Mouse (Mus musculus): ENCODE measurements around the gene Tspo2. TPM values are rescaled to one million over a fixed set of nuclear protein-coding genes. Genes with fewer than 3 reads are reported as not detected.

Tspo2 gene
- polyA plus RNA-seq, 1 experiment from 2014 or later, result 1.8 TPM

DNA sequence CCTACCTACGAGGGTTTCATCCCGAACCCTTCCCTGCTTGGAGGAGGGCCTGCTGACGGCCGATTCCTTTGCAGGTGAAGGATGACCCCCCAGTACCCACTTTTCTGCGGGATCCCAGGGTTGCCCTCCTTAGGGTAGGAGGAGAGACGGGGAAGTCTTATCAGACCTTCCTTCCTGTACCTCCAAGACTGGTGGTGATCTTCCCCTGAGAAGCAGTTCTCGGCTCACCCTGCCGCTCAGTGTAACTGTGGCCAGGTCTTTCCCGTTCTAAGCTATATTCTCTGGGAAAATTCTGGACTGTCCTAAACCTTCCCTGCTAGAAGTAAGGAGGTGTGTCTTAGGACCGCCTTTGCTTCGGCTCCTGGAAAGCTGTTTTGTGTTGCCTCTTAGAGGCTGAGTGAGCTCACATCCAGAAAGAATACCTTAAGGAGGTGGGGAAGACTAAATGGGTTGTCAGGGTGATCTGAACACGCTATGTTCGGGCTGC is 41.0 kb downstream of the Tspo2 start:
- peak overlapping the region; percentile 69 for H3K4me3 ChIP-seq
- peaks cover 28% of the 10 kb centered on the region for H3K4me1 ChIP-seq
- H3K27ac ChIP-seq (replicated peaks), result peak overlapping the region; percentile 100
- peak overlapping the region; percentile 76 for H3K4me2 ChIP-seq (replicated peaks)
- H3K27me3 ChIP-seq, result no peaks in the 10 kb centered on the region
- H3K9me3 ChIP-seq, result no peaks in the 10 kb centered on the region
- peak; percentile 24 for ATAC-seq (ENCODE audit: low FRiP score, low read depth)
- peak overlapping the region; percentile 78 for H3K9ac ChIP-seq (replicated peaks)
- WGBS, result under 1% methylated on average over 13 of the region's 13 CpGs
- H3K36me3 ChIP-seq, result peaks cover 24% of the 10 kb centered on the region

- Histone ChIP-seq H3K9ac (replicated peaks) (peak within 1 kb of the TSS; percentile 96), H3K27me3 (no peaks in the 10 kb centered on the region), H3K9me3 (no peaks in the 10 kb centered on the region), H3K4me1 (peaks cover 28% of the 10 kb centered on the region), H3K36me3 (peaks cover 17% of the 10 kb centered on the region), H3K4me3 (peak within 1 kb of the TSS; percentile 69), H3K27ac (replicated peaks) (peak within 1 kb of the TSS; percentile 100), H3K4me2 (replicated peaks) (peak within 1 kb of the TSS; percentile 76)
- peak; percentile 97 for ATAC-seq (ENCODE audit: low FRiP score, low read depth)
- WGBS, result under 1% methylated on average over 78 of the region's 84 CpGs
These were observed 41.7 kb downstream of the Tspo2 start, which contains the start of the genes Nfya and Oard1 for GRCm38 (mm10) chr17:48409380-48410298. Gene Nfya, minus strand, starts transcription at chr17:48409906. Gene Oard1, plus strand, starts transcription at chr17:48410014.

DNA sequence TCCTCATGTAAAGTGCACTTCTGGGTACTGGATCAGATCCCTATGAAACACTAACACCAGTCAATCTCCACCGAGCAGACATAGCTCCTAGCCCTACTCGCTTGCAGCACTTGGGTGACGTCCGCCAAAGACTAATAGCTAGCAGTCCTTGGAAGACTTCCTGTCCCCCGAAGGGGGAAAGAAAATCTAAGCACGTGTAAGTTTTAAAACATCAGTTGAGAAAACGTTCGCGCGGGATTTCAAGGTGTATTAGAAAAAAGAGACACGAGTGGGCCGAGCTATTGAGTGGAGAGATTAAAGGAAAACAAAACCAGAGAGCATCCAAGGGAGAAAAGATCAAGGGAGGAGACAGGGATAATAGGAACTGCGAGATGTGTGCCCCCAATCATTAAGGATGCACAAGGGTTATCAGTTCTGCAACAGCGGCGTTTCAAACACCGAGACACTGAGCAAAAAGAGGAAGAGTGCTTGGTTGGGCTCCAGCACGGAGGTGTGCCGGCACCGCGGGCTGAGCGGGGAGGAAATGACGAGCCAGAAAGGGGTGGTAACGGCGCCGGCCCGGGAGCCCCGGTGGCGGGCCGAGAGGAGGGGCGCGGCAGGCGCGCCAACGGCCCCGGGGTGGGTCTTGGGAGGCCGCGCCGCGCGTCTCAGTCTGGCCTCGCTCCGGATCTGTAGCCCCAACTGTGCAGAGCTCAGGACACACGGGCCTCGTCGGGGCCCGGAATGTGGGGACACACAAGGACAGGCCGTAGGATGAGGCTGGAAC is 42.6 kb downstream of the Tspo2 start:
- peak overlapping the region; percentile 96 for H3K9ac ChIP-seq (replicated peaks)
- WGBS, result under 1% methylated on average over 47 of the region's 47 CpGs
- H3K9me3 ChIP-seq, result no peaks in the 10 kb centered on the region
- peaks cover 7% of the 10 kb centered on the region; the same call in 1 of the 2 replicates for H3K36me3 ChIP-seq
- H3K4me3 ChIP-seq, result peak overlapping the region; percentile 69
- peak; percentile 32 for ATAC-seq (ENCODE audit: low FRiP score, low read depth)
- no peaks in the 10 kb centered on the region for H3K27me3 ChIP-seq
- H3K4me2 ChIP-seq (replicated peaks), result peak overlapping the region; percentile 76
- H3K4me1 ChIP-seq, result peaks cover 28% of the 10 kb centered on the region
- H3K27ac ChIP-seq (replicated peaks), result peak overlapping the region; percentile 100

- Histone ChIP-seq H3K4me1 (peaks cover 28% of the 10 kb centered on the region), H3K9me3 (no peaks in the 10 kb centered on the region), H3K9ac (replicated peaks) (peak overlapping the region; percentile 96), H3K4me3 (peak overlapping the region; percentile 69), H3K4me2 (replicated peaks) (peak overlapping the region; percentile 76), H3K36me3 (peaks cover 4% of the 10 kb centered on the region; the same call in 1 of the 2 replicates), H3K27me3 (no peaks in the 10 kb centered on the region), H3K27ac (replicated peaks) (peak overlapping the region; percentile 100)
- ATAC-seq (ENCODE audit: low FRiP score, low read depth), result no peak
- WGBS, result 10% methylated on average over 8 of the region's 8 CpGs
These were observed 43.3 kb downstream of the Tspo2 start for GRCm38 (mm10) chr17:48407910-48408525.

DNA sequence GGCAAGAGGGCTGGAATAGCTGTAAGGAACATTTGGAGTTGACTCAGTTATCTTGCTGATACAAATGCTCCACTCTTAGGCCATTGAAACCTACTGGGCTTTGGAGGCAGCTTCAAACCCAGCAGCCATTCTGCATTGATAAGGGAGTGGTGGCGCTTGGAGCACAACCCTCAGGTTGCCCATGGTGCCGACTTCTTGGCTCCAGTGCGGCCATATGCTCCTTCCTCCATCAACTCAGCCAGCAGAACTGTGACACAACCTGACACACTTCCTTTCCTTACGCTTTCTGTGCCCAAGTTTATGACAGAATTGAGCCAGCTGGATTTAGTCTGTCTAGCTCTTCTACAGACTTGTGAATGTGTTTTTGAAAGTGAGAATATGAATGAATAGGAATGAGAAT is 44.2 kb downstream of the Tspo2 start:
- 85% methylated on average over 4 of the region's 4 CpGs for WGBS
- peaks cover 27% of the 10 kb centered on the region for H3K4me1 ChIP-seq
- no peaks in the 10 kb centered on the region for H3K9me3 ChIP-seq
- no peak overlapping the region for H3K9ac ChIP-seq (replicated peaks)
- H3K4me3 ChIP-seq, result no peak overlapping the region
- no peak overlapping the region for H3K4me2 ChIP-seq (replicated peaks)
- no peak overlapping the region for H3K27ac ChIP-seq (replicated peaks)
- no peaks in the 10 kb centered on the region for H3K36me3 ChIP-seq
- no peak for ATAC-seq (ENCODE audit: low FRiP score, low read depth)
- no peaks in the 10 kb centered on the region for H3K27me3 ChIP-seq

- Histone ChIP-seq H3K27ac (replicated peaks) (no peak overlapping the region), H3K4me3 (no peak overlapping the region), H3K36me3 (peaks cover 6% of the 10 kb centered on the region), H3K4me1 (peaks cover 15% of the 10 kb centered on the region), H3K9ac (replicated peaks) (no peak overlapping the region), H3K4me2 (replicated peaks) (no peak overlapping the region), H3K9me3 (no peaks in the 10 kb centered on the region), H3K27me3 (no peaks in the 10 kb centered on the region)
- no peak for ATAC-seq (ENCODE audit: low FRiP score, low read depth)
- 93% methylated on average over 1 of the region's 1 CpGs for WGBS
These were observed 46.6 kb downstream of the Tspo2 start for GRCm38 (mm10) chr17:48404706-48405105.

DNA sequence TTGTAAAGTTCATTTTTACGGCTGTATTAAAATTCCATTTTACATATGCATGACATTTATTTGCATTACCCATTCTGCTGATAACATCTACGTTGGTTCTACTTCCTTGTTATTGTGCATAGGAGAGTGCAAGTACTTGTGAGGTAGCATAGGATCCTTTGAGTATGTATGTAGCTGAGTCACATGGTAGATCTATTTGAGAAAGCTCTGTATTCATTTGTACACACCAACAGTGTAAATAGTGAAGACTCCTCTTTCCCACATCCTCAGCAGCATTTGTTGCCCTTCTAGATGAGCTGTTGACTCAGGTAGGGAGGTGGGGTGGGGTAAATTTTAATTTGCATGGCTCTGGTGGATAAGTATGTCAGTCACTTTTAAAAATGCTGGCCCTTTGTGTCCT is 47.5 kb downstream of the Tspo2 start:
- Histone ChIP-seq H3K9ac (replicated peaks) (no peak overlapping the region), H3K9me3 (no peaks in the 10 kb centered on the region), H3K4me3 (no peak overlapping the region), H3K27me3 (no peaks in the 10 kb centered on the region), H3K4me2 (replicated peaks) (no peak overlapping the region), H3K36me3 (peaks cover 15% of the 10 kb centered on the region), H3K27ac (replicated peaks) (no peak overlapping the region), H3K4me1 (peaks cover 15% of the 10 kb centered on the region)
- WGBS, result 90% methylated on average over 2 of the region's 2 CpGs
- ATAC-seq (ENCODE audit: low FRiP score, low read depth), result no peak

GRCm38 (mm10) chr17:48402751-48403150 is 48.6 kb downstream of the Tspo2 start:
- H3K36me3 ChIP-seq, result peaks cover 26% of the 10 kb centered on the region
- no peak overlapping the region for H3K27ac ChIP-seq (replicated peaks)
- H3K9me3 ChIP-seq, result no peaks in the 10 kb centered on the region
- no peak overlapping the region for H3K4me3 ChIP-seq
- H3K4me1 ChIP-seq, result peaks cover 8% of the 10 kb centered on the region
- no peaks in the 10 kb centered on the region for H3K27me3 ChIP-seq
- ATAC-seq (ENCODE audit: low FRiP score, low read depth), result no peak
- no peak overlapping the region for H3K4me2 ChIP-seq (replicated peaks)
- no peak overlapping the region for H3K9ac ChIP-seq (replicated peaks)
- 91% methylated on average over 3 of the region's 3 CpGs for WGBS

- Histone ChIP-seq H3K27me3 (no peaks in the 10 kb centered on the region), H3K36me3 (peaks cover 29% of the 10 kb centered on the region), H3K9me3 (no peaks in the 10 kb centered on the region), H3K4me2 (replicated peaks) (no peak overlapping the region), H3K9ac (replicated peaks) (no peak overlapping the region), H3K4me1 (no peaks in the 10 kb centered on the region), H3K27ac (replicated peaks) (no peak overlapping the region), H3K4me3 (no peak overlapping the region)
- 86% methylated on average over 4 of the region's 4 CpGs for WGBS
- ATAC-seq (ENCODE audit: low FRiP score, low read depth), result no peak
These were observed 49.6 kb downstream of the Tspo2 start for GRCm38 (mm10) chr17:48401710-48402109.

Measured in midbrain, embryonic 12.5 days (tissue).